Mouse (Mus musculus) left cerebral cortex, adult 18-20 months (tissue): ENCODE measurements around the gene Ppp1r32. TPM values are rescaled to one million over a fixed set of nuclear protein-coding genes. Genes with fewer than 3 reads are reported as not detected.

ENCODE experiments used
- DNase-seq, 2 experiments: peaks; one replicate each; pipeline ENCODE4 v3.0.0; 2021 to 2022; ENCODE audit warnings: low spot score in 2 of 2, mixed read lengths in 1 of 2
- total RNA-seq, 2 experiments: library from RNA; stranded (reverse); gene quantifications; 2 replicates each; pipeline ENCODE4 v1.2.3; 2021

The Ppp1r32 gene
- total RNA-seq, 2 experiments from 2014 or later, result 0.77 to 0.91 TPM

DNA sequence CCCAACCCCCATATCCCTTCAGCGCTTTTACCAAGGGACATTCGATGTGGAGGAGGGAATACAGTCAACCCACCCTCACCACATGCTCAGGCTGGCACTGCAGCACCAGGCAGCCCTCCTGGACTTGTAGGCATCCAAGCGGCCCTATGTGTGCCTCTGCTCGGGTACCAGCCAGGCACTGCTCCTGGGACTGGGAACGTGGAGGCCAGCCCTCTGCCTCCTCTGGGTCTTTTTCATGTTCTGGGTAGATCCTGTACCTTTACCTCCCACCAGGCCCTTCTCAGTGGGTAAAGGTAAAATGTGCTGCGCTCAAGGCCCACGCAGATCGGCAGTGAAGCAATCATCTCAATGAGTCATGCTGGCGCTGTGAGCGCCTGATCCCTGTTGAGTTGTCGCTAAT, 22.8 kb downstream of the Ppp1r32 start:
- peak in 1 of 2 experiments; percentile 28 for DNase-seq

- peak; percentile 55 to 61 for DNase-seq
These were observed 24.6 kb downstream of the Ppp1r32 start for GRCm38 (mm10) chr19:10458096-10458495.

DNA sequence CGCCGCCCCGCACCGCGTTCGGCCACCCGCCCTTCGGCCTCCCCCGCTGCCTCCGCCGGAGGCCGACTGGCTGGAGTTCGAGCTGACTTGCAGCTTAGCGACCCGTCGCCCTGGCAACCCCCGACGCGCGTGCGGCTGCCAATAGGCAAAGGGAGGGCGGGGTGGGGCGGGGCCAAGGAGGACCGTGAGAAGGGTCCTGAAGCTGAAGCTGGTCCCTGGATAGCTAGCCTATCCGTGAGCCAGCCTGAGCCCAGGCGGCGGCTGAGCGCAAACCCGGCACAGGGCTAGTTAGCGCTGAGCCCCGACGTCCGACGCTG, 25.3 kb downstream of the Ppp1r32 start:
- peak in 1 of 2 experiments; percentile 29 for DNase-seq

DNA sequence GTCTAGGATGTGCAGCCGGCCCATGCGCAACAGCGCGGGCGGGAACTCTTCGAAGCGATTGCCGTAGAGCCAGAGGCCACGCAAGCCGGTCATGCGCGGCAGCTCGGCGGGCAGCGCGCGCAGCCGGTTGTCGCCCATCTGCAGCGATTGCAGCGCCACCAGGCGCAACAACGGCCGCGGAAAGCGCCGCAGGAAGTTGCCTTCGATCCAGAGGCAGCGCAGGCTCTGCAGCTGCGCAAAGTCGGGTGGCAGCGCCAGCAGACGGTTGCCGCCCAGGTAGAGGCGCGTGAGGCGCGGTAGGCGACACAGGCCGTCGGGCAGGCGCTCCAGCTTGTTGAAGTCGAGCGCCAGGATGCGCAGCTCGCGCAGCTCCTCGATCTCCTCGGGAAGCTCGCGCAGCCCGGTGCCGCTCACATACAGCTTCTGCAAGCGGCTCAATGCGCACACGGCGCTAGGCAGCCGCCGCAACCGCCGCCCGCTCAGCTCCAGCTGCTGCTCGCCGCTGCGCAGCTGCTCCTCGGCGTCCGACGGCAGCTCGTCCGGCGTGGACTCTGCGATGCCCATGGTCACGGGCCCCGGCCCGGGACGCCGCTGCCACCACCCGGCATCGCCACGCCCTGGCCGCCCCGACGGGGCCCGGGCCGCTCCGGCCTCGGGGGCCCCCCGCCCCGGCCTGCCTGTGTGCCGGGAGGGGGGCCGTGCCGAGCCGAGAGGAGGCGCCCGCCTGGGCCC, 25.8 kb downstream of the Ppp1r32 start, which contains the start of gene Lrrc10b:
Gene Lrrc10b, minus strand, starts transcription at position 722 of the 732 bp plus-strand sequence.
- DNase-seq, result peak; percentile 56 to 74

DNA sequence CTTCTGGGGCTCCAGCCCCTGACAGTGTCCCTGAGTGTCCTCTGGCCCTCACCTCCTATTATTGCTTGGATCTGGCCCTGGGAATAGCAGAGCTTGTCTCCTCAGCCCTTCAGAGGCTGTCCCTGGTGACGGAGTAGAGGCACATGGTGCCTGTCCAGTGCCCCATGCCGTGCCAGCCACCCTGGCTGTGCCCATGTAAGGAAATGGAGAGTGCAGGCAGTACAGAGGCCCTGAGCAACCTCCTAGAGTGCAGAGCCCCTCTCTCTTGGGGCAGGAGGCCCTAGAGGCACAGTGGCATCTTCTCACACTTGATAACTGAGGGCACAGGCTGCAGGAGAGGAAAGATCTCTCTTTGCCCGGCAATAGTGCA, 27.3 kb downstream of the Ppp1r32 start:
- DNase-seq, result no peak

DNA sequence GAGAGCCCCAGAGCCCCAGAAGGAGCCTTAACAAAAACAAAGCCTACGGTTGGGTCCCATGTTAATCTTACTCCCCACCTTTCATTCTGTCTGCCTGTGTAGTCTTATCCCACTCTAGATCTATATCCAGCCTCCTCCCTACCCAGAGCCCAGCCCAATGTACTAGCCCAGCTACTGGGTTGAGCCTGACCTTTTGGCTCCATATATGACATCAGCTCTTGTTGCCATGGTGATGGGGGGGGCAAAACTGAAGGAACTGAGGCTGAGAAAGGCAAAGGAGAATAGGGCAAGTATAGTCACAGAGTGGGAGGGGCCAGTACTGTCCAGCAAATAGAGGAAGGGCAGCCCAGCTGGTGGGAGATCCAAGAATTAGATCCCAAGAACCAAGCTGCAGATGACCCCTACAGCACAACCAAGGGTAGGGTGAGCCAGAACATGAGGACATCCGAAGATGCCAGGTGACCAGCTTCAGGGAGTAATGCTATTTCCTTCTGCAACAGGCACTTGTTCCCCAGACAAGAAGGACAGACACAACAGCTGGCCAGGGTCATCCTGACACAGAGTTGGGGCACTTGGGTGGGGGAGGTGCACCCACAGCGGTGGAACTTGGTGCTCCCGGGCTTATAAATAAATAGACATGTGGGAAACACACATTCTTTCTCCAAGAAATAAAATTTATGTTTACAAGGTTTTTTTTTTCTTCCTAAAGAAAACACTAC, 27.9 kb downstream of the Ppp1r32 start:
- DNase-seq, result no peak

DNA sequence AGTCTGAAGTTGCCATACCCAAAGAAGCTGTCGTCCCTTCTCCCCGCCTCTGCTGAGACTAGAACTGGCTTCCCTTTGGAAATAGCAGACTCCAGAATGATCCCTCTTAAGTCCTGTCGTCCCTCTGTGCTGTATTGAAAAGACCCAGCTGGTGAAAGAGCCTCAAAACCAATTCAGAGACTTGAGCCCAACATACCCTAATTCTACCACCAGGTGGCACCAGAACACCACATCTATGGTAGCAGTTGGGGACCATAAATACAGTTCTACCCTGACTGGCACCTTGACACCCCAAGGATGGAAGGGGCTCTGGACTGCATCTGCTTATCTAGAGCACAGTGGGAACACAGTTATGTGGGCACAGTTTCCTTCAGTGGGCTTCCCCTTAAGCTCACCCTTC, 33.0 kb downstream of the Ppp1r32 start:
- peak; percentile 78 to 83 for DNase-seq

- no peak for DNase-seq
These were observed 33.5 kb downstream of the Ppp1r32 start for GRCm38 (mm10) chr19:10449190-10449589.

DNA sequence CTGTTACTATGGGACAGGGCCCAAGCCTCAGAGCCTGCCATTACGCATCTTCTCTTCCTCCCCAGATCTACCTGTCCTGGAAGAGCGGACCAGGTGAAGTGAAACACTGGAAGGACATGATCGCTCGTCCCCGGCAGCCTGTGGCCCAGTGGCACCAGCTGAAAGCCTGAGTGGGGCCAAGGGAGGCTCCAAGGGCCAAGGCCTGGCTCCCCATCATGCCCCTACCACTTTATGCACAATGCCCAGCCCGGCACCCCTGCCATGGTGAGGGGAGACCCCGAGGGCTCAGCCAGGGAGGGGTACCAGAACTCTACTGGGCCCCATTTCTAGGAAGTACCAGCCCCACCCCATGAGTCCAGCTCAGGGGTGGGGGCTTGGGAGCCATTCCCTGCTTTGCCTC, 34.5 kb downstream of the Ppp1r32 start:
- DNase-seq, result no peak

DNA sequence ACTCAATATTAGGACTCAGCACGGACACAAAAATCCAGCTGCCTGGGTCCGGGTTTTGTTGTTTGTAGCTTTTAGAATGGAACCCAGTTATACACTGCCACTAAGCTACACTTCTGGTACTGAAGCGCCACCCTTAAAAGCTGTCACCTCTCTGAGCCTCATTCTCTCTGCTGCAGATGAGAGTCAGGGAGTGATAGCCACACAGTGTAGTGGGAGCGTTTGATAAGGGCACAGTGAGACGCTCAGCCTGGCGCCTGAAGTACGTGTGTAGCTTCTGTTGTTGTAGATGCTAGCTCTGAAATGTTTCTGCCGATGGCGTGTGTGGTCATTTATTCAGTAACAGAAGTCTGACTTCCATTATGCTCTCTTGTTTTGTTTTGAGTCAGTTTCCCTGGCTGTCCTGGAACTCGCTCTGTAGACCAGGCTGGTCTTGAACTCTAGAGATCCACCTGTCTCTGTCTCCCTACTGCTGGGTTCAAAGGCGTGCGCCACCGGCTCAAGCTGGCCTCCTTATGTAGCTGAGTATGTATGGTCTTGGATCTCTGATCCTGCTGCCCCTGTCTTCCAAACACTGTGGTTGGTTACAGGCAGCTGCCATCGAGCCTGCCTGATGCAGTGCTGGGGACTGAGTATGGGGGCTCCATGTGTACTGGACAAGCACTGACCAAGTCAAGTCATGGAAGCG, 37.9 kb downstream of the Ppp1r32 start:
- DNase-seq, result no peak

GRCm38 (mm10) chr19:10437521-10437920, 45.2 kb downstream of the Ppp1r32 start:
- no peak for DNase-seq

DNA sequence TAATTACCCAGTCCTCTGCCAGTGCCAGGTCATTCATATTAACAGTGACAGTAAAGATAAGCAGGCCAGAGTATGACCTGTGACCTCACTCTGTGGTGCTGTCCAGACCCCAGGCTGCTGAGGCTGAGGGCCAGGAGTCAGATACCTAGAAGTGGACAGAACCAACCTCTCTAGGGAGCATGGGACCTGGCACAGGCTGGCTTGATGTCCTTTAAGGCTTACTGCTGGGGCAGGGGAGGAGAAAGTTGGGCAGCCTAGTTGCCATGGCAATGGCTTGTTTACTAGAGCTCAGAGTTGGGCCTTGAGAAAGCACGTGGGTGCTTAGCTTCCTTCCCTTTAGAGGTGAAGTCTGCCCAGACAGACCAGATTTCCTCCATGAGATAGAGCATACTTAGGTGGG, 46.0 kb downstream of the Ppp1r32 start:
- DNase-seq, result no peak

DNA sequence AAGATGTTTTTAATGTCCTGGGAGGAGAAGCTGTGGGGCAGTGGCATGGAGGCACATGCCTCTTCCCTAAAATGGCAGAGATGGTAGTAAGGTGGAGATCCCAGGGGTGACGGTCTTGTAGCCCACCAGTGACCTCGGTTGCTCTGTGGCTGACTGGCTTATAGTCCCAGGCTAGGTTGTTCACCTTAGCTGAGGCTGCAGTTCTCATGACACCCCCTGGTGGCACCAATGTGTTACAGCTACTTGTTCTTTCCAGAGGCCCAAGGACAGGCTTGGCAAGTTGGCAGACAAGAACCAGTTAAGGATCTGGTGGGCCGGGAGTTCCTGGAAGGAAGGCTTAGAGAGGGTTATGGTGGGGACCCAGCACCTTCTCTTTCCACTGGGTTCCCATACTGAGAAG, 46.8 kb downstream of the Ppp1r32 start:
- DNase-seq, result peak; percentile 67 to 74

DNA sequence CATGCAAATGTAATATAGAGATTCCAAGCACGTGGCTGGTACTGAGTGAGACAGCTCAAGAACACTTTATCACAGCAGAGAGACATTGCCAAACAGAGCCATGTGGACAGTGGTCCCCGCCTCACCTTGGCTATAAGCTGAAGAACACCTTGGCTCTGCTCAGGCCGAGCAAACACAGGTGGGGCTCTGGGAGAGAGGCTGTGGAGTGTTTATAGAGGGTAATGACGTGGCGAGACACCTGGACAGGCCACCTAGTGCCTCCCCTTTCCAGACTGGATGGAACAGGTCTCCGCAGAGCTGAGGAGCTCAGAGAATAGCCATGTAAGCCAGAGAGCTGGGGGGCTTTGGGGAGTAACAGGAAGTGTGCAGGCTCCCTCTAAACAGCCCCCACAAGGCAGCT, 47.8 kb downstream of the Ppp1r32 start:
- DNase-seq, result no peak

- peak in 1 of 2 experiments; percentile 67 for DNase-seq
These were observed 48.7 kb downstream of the Ppp1r32 start for GRCm38 (mm10) chr19:10433879-10434540.

- no peak for DNase-seq
These were observed 49.5 kb downstream of the Ppp1r32 start for GRCm38 (mm10) chr19:10433225-10433624.

GRCm38 (mm10) chr19:10431841-10432240, 50.9 kb downstream of the Ppp1r32 start:
- DNase-seq, result no peak

- no peak for DNase-seq
These were observed 51.3 kb downstream of the Ppp1r32 start for GRCm38 (mm10) chr19:10431410-10431809.

DNA sequence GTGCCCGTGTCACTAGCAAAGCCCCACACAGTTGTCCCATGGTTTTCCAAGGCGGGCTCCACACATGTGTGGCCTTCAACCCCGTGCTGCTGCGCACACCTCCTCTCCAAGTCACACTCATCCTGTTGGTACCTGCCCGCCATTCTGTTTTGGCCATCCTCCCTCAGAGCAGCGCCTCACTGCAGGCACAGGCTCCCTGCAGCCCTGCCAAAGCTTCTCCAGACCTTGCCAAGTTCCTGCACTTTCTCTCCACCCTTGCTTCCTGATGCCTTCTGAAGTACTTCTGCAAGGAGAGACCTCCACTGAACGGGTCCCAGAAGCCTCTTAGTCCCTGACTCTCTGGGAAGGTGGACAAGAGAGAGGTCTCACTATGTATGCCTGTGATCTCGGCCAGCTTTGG, 53.4 kb downstream of the Ppp1r32 start:
- no peak for DNase-seq

GRCm38 (mm10) chr19:10427431-10427830, 55.3 kb downstream of the Ppp1r32 start:
- DNase-seq, result no peak

DNA sequence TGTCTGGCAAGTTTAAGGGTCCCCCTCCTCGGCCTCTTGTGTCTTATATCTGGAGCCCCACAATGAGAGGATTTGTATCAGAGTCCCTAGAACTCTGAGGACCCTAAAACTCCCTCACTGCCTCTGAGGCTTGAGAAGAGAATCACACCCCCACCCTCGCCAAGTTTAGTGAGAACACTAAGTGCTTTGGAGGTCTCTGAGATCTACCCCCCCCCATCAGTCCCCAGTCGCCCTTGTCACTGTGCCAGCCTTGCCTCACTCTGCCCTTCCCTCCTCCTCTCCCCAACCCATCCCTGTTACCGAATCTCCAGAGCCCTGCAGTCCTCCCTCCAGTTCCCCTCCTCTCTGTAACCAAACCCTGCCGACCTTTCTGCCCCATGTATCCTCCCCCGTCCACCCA, 55.9 kb downstream of the Ppp1r32 start:
- no peak for DNase-seq

- no peak for DNase-seq
These were observed 56.4 kb downstream of the Ppp1r32 start for GRCm38 (mm10) chr19:10426312-10426711.
